Mouse (Mus musculus) kidney, postnatal 0 days (tissue): Measurements from ENCODE around the gene Qrich2. TPM values are rescaled to one million over a fixed set of nuclear protein-coding genes. Genes with fewer than 3 reads are reported as not detected.

ENCODE experiments used
- ATAC-seq: fragments of 200-750 bp; cut with Nextera tagmentation; replicated peaks from 2 replicates; pipeline ENCODE4 v1.8.0; 2017; ENCODE audit warnings: low read depth, moderate number of reproducible peaks, moderate TSS enrichment, moderate library complexity; ENCODE audit not compliant: low FRiP score
- DNase-seq: peaks from one replicate; pipeline ENCODE4 v3.0.0-alpha.2; 2016; ENCODE audit warnings: low spot score
- H3K27ac ChIP-seq: fragments of 300-500 bp; sonication (generic); 2 replicates; pipeline ENCODE4 v1.5.1; 2014; ENCODE audit warnings: mild to moderate bottlenecking
- H3K27me3 ChIP-seq: fragments of 300-500 bp; sonication (generic); 2 replicates; pipeline ENCODE4 v1.6.1; 2014; ENCODE audit warnings: low read length, mixed read lengths; ENCODE audit not compliant: insufficient read depth
- H3K36me3 ChIP-seq: fragments of 300-500 bp; sonication (generic); 2 replicates; pipeline ENCODE4 v1.6.1; 2014; ENCODE audit warnings: low read length, mixed read lengths; ENCODE audit not compliant: insufficient read depth
- H3K4me1 ChIP-seq: fragments of 300-500 bp; sonication (generic); replicated peaks from 2 replicates; pipeline ENCODE4 v1.6.1; 2014; ENCODE audit warnings: antibody characterized with exemption, low read length, mixed read lengths; ENCODE audit not compliant: insufficient read depth
- H3K4me2 ChIP-seq: fragments of 300-500 bp; sonication (generic); 2 replicates; pipeline ENCODE4 v1.6.1; 2014; ENCODE audit warnings: mild to moderate bottlenecking, low read length, moderate library complexity, mixed read lengths
- H3K4me3 ChIP-seq: fragments of 300-500 bp; sonication (generic); replicated peaks from 2 replicates; pipeline ENCODE4 v1.5.1; 2014; ENCODE audit warnings: low read depth, low read length
- H3K9ac ChIP-seq: fragments of 300-500 bp; sonication (generic); 2 replicates; pipeline ENCODE4 v1.6.1; 2014; ENCODE audit warnings: low read depth, low read length
- H3K9me3 ChIP-seq: fragments of 300-500 bp; sonication (generic); replicated peaks from 2 replicates; pipeline ENCODE4 v1.6.1; 2016; ENCODE audit warnings: low read length, inconsistent platforms, mixed read lengths
- CTCF ChIP-seq: IDR thresholded peaks from 2 replicates; pipeline ENCODE4 v1.5.1; 2016; ENCODE audit warnings: antibody characterized with exemption, low read depth, mild to moderate bottlenecking, moderate library complexity
- WGBS: fragments of 180-500 bp; shearing (Covaris S2); extraction: QIAGEN DNeasy Blood & Tissue Kit; methylation state at CpG from one replicate; pipeline ENCODE4 v1.1.7; 2014; 5-methylcytosine and 5-hydroxymethylcytosine counted together
- polyA plus RNA-seq: library from polyadenylated mRNA; unstranded; fragments of >200 nt; fragmentation: Nextera tagmentation; extraction: Ambion mirVana; gene quantifications from 2 replicates; pipeline ENCODE4 v1.2.1, GENCODE M21; 2015

Qrich2 gene
- polyA plus RNA-seq, 1 experiment from 2014 or later, result 0.24 TPM

- Histone ChIP-seq H3K9ac (peak within 1 kb of the TSS; percentile 93), H3K9me3 (no peaks in the 10 kb centered on the region), H3K4me3 (peak within 1 kb of the TSS; percentile 63), H3K4me1 (peaks cover 28% of the 10 kb centered on the region), H3K27me3 (no peaks in the 10 kb centered on the region), H3K4me2 (peak within 1 kb of the TSS; percentile 73), H3K36me3 (peaks cover 7% of the 10 kb centered on the region), H3K27ac (peak within 1 kb of the TSS; percentile 95)
- ATAC-seq (peak; percentile 94), DNase-seq (peak; percentile 99)
- TF ChIP-seq CTCF, result no peak
- 3% methylated on average over 66 of the region's 66 CpGs for WGBS
Observed at GRCm38 (mm10) chr11:116433356-116434286, 32.4 kb downstream of the Qrich2 start, which contains the start of gene Ubald2. TSS of gene Ubald2 (plus strand) at chr11:116434094.

- 73% methylated on average over 8 of the region's 8 CpGs for WGBS
- TF ChIP-seq CTCF, result no peak
- Histone ChIP-seq H3K9me3 (no peaks in the 10 kb centered on the region), H3K4me2 (peak overlapping the region; percentile 35; the same call in 1 of the 2 replicates), H3K4me3 (no peak overlapping the region), H3K36me3 (peaks cover 7% of the 10 kb centered on the region), H3K27ac (no peak overlapping the region), H3K9ac (no peak overlapping the region), H3K27me3 (no peaks in the 10 kb centered on the region), H3K4me1 (peaks cover 30% of the 10 kb centered on the region)
- DNase-seq, result no peak
- no peak for ATAC-seq
Observed at GRCm38 (mm10) chr11:116432593-116433355, 33.3 kb downstream of the Qrich2 start.

- no peak for ATAC-seq
- no peak overlapping the region for H3K4me2 ChIP-seq
Observed at GRCm38 (mm10) chr11:116432127-116432526, 33.9 kb downstream of the Qrich2 start.

DNA sequence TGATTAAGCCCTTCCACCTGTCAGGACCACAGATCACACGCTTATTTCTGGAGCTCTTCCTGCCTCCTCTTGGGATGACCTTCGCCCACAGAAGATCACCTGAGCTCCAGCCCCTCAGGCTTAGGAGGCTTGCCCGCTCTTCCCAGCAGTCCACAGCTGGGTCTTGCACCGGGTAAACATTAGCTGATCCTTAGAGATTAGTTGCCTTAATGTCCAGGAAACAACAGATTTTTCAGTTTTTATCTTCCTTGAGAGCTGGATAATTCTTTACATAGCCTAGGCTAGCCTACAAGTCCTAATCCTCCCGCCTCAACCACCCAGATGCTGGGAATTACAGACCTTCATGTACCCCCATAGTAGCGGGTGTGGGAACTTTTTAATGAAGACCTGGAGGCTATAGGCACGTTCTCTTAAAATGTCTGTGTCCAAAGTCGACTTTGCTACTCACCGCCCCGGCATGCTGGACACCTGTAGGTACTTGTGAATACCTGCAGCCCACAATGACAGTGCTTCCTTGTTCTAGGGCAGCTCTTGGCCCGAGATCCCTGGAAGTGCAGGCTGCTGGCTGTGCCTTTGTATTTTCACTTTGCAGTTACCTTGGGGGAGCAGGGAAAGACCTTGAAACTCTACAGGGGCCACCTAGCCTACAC lies 34.5 kb downstream of the Qrich2 start:
- TF ChIP-seq CTCF, result no peak
- no peak overlapping the region for H3K9ac ChIP-seq
- H3K4me1 ChIP-seq, result peaks cover 22% of the 10 kb centered on the region
- H3K27ac ChIP-seq, result peak overlapping the region; percentile 71
- ATAC-seq (no peak), DNase-seq (no peak)
- no peaks in the 10 kb centered on the region for H3K36me3 ChIP-seq
- no peaks in the 10 kb centered on the region for H3K27me3 ChIP-seq
- no peaks in the 10 kb centered on the region for H3K9me3 ChIP-seq
- peak overlapping the region; percentile 26; the same call in 1 of the 2 replicates for H3K4me2 ChIP-seq
- 58% methylated on average over 11 of the region's 11 CpGs for WGBS
- no peak overlapping the region for H3K4me3 ChIP-seq

More at GRCm38 (mm10) chr11:116432127-116432526, 33.9 kb downstream of the Qrich2 start:
- Histone ChIP-seq H3K36me3 (peaks cover 1% of the 10 kb centered on the region; the same call in 1 of the 2 replicates), H3K4me1 (peaks cover 24% of the 10 kb centered on the region), H3K27ac (peak overlapping the region; percentile 71; the same call in 1 of the 2 replicates), H3K9me3 (no peaks in the 10 kb centered on the region), H3K27me3 (no peaks in the 10 kb centered on the region), H3K9ac (no peak overlapping the region), H3K4me3 (no peak overlapping the region)
- DNase-seq, result no peak
- WGBS, result 68% methylated on average over 6 of the region's 6 CpGs
- no peak for TF ChIP-seq CTCF

GRCm38 (mm10) chr11:116430723-116431427 lies 35.2 kb downstream of the Qrich2 start:
- no peaks in the 10 kb centered on the region for H3K27me3 ChIP-seq
- TF ChIP-seq CTCF, result no peak
- DNase-seq (no peak), ATAC-seq (no peak)
- H3K36me3 ChIP-seq, result no peaks in the 10 kb centered on the region
- H3K4me1 ChIP-seq, result peaks cover 16% of the 10 kb centered on the region
- peak overlapping the region; percentile 26; the same call in 1 of the 2 replicates for H3K4me2 ChIP-seq
- no peaks in the 10 kb centered on the region for H3K9me3 ChIP-seq
- peak overlapping the region; percentile 71 for H3K27ac ChIP-seq
- H3K9ac ChIP-seq, result no peak overlapping the region
- 43% methylated on average over 22 of the region's 22 CpGs for WGBS
- H3K4me3 ChIP-seq, result no peak overlapping the region
